Mouse (Mus musculus) spleen, embryonic (tissue): ENCODE data around the gene Vcp.

Source experiments
- CTCF ChIA-PET: fragments of 350-600 bp; sonication (Branson Sonifier 250); formaldehyde crosslinking; loops from one replicate; lab custom pipeline; 2022; lab: Charles Lee

Vcp gene

DNA sequence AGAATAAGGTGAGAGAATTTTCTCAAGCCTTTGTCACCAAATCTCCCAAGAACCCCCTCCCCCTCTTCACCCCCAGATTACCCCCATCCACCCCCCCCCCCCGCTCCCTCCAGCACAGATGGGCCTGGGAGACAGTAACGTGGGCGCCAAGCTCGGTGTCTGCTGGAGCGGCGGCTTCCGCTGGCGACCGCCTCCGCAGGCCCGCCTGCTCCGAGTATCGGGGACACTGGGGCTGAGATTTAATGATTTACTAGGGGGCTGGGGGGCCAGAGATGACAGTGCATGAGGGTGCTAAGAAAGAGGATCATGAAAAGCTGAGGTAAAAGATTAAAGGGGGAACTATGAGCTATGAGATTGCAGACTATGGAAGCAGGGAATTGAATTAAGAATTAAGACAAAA lies 51.8 kb downstream of the Vcp start:
- CTCF ChIA-PET = interaction anchor here (0.6 kb wide), 2 partner anchors 62 to 67 kb away, joined by 4 to 10 read pairs; no protein-coding TSS in a partner anchor

DNA sequence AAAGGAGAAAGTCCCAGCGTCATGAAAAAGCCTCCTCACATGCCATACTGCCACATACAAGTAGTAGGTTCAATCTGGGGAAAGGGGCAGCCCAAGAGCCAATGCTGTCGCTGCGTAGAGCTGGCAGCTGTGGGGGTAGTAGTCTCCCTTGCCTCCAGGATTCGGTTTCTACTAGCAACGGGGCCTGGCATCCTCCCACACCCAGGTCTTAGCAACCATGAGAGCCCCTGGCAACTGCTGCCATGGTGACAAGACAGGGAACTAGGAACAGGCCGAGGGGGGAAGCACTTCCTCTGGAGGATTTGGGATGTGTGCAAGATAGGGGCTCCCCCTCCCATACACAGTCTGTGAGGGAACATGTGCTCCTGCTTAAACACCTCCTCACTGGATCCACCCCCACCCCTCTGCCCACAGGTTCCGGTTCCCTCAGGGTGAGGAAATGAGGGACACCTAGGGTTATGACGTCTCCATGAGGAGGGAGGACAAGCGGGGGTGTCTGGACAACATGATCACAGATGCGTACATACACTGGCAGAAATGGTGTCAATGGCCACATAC lies 53.5 kb downstream of the Vcp start:
- CTCF ChIA-PET = no interaction called here

- CTCF ChIA-PET = no interaction called here
These were observed 54.4 kb downstream of the Vcp start for GRCm38 (mm10) chr4:42945952-42946351.

GRCm38 (mm10) chr4:42945445-42945844 lies 54.9 kb downstream of the Vcp start:
- CTCF ChIA-PET = no interaction called here

DNA sequence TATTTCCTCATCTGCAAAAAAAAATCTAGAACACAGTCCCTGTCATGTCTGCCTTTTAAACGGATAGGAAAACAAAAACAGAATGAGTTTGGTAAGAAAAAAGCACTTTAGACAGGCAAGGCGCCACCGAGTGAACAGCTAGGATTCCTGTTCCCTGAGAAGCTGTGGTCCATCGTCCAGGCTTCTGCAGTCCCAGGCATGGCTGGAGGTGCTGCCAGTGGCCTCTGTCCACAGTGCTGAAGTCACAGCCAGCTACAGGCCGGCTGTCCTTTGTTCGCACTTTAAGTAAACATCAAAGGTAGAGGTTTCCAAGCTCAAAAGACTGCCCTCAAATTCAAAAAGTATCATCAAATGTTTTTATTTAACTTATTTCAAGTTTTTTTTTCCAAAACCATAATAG lies 55.3 kb downstream of the Vcp start:
- CTCF ChIA-PET = no interaction called here

DNA sequence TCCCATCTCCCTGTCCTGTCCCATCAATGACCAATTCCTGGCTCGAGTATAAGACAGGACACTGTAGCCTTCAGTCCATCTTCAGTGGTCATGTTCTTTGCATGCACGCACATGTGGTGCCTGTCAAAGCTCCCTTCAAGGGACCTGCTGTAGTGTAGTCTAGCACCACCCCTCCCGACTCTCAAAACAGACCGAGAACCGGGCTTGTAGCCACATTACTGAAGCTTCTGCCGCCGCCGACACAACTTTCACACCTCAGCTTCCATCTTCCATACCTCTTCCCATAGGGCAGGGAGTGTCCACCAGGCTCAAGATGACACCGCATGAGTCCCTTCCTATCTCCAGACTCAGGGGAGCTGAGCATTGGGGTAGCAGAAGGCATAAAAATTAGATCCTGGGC lies 56.1 kb downstream of the Vcp start:
- CTCF ChIA-PET = interaction anchor here (0.6 kb wide), 1 partner anchor 103 kb away, joined by 3 read pairs; no protein-coding TSS in a partner anchor

GRCm38 (mm10) chr4:42943341-42943740 lies 57.0 kb downstream of the Vcp start:
- CTCF ChIA-PET = no interaction called here

GRCm38 (mm10) chr4:42941396-42941795 lies 58.9 kb downstream of the Vcp start:
- CTCF ChIA-PET = no interaction called here

DNA sequence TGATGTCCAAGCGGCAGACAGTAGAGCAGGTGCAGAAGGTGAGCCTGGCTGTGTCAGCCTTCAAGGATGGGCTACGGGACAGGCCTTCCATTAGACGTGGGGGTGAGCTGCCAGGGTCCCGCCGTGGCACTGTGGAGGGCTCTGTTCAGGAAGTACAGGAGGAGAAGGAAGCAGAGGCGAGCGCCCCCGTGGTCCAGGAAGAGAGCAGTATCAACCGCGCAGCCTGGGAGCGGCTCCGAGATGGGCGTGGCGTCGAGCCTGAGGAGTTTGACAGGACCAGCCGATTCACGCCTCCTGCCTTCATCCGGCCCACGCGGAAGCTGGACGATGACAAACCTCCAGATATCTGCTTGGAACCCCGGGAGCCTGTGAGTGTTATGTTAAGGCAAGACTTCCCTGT lies 66.7 kb downstream of the Vcp start:
- CTCF ChIA-PET = no interaction called here

DNA sequence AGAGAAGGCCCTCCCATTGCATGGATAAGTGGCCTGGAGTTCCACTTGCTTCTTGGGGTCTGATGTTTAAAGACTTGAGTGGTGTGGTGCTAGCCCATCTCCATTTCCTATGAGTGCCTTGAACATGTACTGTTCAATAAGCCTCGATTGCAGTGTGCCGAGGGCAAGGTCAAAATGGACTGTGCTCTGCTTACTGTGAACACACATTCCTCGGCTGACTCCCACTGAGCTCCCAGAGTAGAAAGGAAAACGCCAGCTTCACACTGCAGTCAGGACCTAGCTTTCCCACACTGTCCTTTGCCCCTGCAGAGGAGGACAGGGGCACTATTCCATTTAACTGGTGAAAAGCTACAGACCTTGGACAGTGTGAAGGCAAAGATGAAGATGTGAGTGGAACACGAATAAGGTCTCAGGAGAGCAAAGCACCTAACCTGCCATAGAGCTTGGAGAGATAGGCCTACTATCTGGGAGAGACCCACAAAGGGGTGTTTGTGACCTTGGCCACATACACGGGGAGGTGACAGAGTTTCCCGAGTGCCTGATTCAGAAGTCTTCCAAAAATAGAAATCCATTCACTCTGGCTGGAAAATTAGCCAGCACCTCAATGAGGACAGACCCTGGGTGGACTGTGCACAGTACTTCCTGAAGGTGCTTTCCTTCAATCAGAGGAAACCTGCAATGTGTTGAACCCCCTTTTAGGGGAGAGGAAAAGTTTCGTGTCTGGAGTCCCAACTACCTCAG lies 67.9 kb downstream of the Vcp start:
- CTCF ChIA-PET = interaction anchor here (0.6 kb wide), 1 partner anchor 160 kb away, joined by 3 read pairs; no protein-coding TSS in a partner anchor
